Mouse (Mus musculus): ENCODE results near the gene Plekha4.

The Plekha4 gene

DNA sequence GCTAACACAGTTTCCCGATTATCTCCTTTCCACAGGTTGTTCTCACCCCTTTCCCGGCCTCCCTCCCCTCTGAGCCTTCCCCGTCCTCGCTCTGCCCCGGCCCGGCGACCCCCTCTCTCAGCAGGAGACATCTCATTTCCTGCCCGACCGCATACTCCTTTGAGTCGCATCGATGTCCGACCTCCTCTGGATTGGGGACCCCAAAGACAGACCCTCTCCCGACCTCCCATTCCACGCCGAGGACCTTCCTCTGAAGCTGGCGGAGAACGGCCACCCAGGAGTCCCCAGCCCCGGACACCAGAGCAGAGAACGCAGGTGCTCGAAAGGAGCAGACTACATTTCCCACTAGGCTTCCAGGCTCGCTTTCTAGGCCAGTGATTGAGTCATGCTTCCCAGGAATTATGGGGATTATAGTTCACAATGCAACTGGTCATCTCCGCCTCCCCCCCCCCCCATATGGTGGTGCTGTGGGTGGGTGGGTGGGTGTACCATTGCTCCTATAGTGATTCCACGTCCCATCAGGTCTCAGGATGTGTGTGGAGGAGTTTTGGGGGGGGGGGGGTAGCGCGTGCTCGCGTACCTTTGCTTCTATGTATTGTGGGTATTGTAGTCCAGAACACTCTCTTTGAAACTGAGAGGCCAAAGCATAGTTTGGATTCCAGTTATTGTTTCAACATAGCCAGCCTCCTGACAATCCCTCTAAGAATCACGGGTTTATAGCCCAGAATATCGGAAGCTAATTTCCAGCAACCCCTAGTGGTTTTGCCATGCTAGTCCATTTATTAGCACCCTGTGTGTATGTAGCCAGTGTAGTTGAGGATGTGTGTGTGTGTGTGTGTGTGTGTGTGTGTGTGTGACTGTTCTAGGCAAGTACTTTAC, 12.3 kb downstream of the Plekha4 start:
- DNase-seq (ENCODE audit: low spot score in 2 of 2), result no peak

DNA sequence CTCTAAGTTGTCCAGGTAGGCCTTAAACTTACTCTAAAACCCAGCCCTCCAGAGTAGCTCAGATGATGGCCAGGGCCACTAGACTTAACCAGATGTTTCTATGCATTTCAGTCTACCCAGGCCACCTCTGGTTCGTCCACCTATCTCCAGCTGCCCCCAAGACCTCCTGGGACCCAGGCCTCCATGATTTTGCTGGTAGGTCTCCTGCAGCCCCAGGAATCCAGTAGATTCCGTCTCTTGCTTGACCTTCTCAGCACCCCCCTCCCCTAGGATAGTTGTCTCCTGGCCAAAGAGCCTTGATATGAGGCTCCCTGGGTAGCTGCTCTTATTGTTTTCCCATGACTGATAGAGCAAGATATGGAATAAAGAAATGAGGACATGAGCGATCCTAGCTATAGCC, 13.0 kb downstream of the Plekha4 start:
- no peak for DNase-seq (ENCODE audit: low spot score in 2 of 2)

DNA sequence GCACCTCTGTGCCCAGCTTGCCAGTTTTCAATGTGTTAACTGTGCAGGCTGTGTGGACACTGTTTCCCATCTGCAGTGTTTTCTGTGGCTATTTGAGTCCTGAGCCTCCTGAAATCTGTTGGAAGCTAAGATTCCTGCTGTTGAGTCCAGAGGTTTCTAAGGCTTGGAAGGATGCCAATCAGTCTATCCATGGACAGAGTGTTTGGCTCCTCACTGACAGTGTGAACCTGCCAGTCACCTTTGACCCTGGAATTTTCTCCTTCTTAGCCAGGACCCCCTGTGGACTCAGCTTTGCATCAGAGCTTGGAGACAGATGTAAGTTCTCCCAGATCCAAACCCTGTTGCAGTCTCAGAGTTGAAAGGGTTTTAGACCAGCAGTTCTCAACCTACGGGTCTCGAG, 14.1 kb downstream of the Plekha4 start:
- DNase-seq (ENCODE audit: low spot score in 2 of 2), result no peak

DNA sequence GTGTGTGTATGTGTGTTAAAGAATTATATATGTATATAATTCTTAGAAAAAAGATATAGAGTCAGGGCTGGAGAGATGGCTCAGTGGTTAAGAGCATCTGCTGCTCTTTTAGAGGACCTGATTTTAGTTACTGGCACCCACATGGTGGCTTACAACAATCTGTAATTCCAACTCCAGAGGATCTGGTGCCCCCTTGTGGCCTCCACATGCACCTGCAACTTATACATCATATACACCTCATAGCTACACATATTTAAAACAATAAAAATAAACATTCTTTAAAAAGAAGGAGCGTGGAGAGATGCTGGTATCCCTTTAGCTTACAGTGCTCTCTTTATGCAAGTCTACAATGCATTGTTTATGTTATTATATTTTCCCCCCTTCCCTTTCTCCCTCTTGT, 18.4 kb downstream of the Plekha4 start:
- DNase-seq (ENCODE audit: low spot score in 2 of 2), result no peak

DNA sequence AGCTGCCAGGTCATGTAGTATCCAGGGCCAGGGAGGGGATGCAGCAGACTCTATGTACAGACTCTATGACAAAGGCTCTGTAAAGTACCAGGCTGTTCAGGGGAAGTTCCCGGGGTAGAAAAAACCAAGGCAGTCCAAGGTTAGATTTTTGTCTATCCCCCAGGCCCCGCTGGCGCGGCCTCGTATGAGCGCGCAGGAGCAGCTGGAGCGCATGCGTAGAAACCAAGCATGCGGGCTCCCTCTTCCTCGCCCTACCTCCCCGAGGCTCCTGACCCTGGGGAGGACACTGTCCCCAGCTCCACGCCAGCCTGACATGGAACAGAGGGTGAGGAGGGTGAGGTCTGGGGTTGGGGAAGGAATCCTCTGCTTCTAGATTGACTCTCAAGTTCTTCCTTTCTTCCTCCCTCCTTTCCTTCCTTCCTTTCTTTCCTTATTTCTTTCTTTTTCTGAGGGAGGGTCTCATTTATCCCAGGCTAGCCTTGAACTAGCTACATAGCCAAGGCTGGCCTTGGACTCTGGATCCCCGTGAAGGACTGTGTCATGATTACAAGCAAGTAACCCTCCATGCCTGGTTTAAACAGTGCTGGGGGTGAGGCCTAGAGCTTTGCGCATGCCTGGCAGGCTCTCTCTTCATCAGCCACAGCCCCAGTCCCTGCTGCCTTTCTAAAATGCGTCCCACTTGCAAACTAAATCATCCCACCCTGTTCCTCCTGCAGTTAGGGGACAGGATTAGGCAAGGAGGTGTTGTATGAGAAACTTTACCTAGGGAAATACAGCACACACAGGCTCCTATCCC, 23.7 kb downstream of the Plekha4 start:
- DNase-seq (ENCODE audit: low spot score in 2 of 2), result no peak

DNA sequence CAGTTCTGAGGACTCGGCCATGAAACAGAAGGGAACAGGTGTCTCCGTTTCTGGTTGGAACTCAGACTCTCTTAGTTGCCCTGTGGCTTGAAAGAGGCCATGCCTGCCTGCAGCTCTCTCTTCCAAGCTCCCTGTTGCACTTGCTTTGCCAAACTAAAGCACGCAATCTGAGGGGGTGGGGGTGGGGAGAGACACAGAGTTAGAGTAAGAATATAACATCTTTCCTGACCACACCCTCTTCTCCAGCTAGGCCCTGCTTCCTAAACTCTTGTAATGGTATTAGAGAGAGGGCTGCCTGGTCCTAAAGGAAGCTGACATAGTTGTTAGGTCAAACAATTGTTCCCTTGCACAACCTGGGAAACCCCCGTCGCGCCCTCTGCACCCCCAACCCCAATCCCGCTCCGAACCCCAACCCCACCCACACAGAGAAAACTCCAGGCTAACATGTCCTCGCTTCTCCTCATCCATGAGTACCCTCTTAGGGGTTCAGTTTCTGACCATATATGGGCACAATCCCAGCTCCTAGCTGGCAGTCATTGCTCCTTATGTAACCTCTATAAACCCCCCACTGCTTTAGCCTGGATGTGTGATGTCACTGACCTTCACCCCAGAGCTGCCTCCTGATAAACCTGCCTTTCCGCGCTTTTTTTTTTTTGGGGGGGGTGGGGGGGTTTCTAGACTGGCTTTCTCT, 24.8 kb downstream of the Plekha4 start:
- no peak for DNase-seq (ENCODE audit: low spot score in 2 of 2)

DNA sequence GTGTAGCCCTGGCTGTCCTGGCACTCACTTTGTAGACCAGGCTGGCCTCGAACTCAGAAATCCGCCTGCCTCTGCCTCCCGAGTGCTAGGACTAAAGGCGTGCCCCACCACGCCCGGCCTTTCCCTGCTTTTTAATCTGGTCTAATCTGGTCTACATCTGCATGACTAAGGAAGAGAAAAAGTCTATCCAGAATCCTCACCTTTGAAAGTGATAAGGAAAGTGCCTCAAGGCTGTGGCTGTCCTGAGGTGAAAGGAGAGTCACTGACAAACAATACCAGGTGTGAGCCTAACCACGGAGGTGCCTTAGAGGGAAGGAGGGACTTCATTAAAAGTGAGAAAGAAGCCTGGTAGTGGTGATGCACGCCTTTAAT, 25.4 kb downstream of the Plekha4 start:
- no peak for DNase-seq (ENCODE audit: low spot score in 2 of 2)

DNA sequence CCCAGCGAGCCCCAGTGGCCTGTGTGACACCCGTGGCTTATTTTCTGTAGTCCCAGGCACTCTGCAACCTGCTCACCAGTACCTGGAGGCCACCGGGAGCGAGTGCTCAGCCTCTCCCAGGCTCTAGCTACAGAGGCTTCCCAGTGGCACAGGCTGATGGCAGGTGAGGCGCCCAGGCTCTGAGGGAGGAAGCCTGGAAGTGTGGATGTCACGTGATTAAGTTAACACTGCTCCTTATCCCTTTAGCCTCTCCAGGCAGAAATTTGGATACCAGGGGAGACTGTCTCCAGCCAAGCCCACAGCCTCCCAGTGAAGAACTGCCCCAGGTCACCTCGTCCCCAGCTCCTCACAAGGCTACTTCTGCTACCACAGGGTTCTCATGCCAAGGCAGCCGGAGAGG, 27.4 kb downstream of the Plekha4 start:
- DNase-seq (ENCODE audit: low spot score in 2 of 2), result no peak

DNA sequence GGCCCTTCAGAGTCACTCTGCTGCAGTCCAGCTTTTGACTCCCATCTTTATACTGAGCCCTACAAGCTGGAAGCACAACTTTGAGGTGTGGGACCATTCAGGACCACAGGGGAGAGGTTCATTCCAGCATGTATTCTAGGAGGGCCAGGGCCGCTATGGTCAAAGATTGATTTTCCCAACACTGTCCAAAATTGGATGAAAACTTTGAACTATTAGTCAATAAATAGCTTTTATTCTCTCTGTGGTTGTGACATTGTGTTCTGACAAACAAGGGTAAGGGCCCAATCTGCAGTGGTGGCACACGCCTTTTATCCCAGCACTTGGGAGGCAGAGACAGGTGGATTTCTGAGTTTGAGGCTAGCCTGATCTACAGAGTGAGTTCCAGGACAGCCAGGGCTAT, 27.9 kb downstream of the Plekha4 start:
- DNase-seq (ENCODE audit: low spot score in 2 of 2), result no peak

DNA sequence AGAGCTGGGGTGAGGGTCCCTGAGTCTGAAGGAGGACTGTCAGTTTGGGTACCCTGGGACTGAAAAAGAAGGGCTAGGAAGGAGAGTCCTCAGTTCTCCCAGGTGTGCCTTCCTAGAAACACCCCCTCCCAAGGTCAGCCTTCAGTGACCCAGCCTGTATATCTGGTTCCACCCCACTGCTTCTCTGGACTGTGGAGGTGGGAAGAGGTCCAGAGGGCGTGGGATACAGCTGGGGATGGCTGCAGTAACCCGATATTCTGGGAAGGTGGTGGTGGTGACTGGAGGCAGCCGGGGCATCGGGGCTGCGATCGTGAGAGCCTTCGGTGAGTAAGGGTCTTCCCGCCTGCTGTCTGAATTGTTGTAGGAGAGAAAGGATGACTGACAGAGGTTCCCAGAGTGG, 28.6 kb downstream of the Plekha4 start, which contains the start of gene Hsd17b14:
Hsd17b14 (plus strand) TSS at position 150 of the 400 bp plus-strand sequence.
- no peak for DNase-seq (ENCODE audit: low spot score in 2 of 2)

DNA sequence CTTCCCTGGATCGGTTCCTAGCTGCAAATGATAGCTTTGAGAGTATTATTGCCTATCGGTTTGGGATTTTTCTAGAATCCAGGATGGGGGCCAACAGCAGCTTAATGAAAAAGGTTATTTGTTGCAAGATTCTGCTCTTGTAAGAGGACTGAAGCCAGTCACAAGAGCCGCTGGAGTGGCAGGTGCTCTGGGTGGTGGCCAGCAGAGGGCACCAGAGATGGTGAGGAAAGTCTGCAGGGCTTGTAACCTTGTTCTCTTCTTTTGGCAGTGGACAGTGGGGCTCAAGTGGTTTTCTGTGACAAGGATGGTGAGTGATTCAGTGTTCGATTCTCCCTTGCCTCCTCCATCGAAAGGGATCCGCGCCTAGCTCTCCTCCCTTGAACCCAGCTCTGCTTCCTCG, 29.7 kb downstream of the Plekha4 start:
- DNase-seq (ENCODE audit: low spot score in 2 of 2), result peak; percentile 70 to 82

DNA sequence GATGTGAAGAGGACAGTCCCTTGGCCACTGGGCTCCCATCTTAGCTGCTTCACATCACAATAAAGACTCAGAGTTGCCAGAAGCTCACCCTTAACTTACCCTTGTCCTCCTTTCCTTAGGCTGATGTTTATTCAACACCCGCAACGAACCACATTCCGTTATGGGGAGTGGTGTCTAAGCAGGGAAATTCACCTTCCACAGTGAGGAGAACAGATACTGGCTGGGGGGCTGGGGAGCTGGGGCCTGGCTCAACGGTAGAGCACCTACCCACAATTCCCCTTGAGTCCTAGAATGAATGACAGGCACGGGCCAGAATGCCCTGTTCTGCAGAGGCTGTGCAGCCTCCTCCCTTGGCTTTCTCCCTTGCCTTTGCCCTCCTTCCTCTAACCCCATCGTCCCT, 32.8 kb downstream of the Plekha4 start:
- DNase-seq (ENCODE audit: low spot score in 2 of 2), result peak in 1 of 2 experiments; percentile 41

DNA sequence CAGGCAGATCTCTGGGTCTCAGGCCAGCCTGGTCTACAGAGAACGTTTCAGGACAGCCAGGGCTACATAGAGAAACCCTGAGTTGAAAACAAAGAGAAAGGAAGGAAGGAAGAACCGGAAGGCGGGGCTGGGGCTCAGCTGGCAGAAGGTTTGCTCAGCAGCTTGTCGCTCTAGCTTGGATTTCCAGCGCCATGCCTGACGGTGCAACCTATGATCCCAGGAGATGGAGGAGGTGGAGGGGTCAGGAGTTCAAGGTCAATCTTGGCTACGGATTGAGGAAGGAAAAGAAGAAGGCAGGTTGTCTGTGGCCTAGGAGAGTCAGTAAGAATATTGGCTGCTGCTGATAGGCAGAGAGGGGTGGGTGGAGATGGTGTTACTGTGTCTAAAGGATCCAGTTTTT, 34.1 kb downstream of the Plekha4 start:
- no peak for DNase-seq (ENCODE audit: low spot score in 2 of 2)

DNA sequence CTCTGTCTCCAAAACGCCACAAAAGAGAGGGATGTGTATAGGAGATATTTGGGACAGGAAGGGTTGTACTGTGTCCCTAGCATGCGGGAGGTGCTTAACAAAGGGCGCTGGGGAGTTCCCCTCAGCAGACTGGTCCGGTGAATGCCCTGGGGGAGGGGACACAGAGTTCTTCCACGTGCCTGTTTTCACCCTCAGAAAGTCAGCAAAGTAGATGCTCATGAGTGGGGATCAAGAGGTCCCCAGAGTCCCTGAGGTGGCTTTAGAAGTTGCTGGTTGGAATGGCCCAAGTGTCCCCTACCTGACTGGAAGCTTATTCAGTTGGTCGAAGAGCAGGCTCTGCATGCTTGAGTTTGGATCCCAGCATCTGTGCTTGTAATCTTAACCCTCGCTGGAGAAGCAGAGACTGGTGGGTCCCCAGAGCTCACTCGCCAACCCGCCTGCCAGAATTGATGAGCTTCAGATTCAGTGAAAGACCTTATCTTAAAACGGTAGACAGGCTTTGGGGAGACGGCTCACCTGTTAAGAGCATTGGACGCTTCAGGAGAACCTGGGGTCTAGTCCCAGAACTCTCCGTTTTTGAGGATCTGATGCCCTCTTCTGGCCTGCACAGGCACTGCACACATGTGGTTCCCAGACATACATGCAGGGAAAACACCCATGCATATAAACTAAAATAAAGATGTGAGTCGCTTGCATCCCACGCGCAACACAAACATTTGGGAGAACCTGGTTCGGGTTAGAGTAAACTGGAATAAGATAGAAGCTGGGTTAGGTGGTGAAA, 34.9 kb downstream of the Plekha4 start:
- peak; percentile 66 to 84 for DNase-seq (ENCODE audit: low spot score in 2 of 2)

DNA sequence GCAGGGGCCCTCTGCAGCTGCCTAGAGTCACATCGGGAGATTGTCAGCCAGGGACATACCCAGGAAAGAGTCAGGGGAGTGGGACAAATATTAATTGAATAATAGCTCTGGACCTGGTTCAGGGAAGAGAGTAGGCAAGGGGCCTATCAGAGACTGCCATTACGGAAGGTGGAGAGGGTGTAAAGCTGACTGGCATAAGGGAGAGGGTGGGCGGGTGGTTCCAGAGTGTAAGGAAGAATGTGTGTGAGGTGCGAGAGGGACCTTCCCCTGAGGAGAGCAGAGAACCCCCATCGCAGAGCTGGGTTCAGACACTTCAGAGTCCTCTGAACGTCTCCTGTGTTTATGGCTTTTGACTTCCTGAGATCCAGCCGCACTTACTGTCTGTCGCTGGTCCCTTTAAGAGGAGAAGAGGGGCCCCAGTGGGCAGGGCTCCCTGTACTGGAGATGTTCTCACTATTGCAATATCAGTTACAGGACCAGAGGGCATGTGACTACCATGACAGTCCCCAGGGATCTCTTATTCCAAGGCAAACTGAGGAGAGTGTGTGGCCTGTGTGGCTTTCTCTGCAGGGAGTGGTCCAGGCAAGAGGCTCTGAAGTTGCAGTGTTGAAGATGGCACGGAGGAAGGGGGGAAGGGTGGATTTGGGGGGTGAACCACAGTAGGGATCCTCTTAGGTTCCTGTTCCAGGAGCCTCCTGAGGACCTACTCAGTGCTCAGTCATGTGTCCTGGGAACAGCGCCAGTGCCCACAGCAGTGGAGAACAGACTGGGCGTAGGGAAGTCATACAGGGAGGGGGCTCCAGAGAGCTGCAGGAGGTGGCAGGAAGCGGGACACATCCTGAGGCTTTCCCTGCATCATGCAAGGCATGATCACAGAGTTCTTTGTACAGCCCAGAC, 35.7 kb downstream of the Plekha4 start:
- DNase-seq (ENCODE audit: low spot score in 2 of 2), result no peak

DNA sequence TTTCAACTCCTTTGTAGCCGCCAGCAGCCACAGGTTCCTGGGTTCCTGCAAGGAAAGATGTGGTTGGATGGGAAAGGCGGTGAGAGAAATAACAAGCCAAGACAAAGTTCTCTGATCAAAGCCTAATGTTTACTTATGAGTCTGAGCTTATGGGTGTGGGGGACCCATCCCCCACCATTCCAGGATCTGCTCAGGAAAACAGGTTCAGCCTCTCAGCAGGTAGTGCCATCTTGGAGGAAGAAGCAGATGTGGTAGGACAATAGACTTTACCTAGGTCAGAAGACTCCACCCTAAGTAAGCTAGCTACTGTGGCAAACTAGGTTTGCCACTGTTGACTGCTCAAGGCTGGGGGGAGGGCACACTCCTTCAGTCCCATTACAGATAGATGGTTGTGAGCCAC, 38.7 kb downstream of the Plekha4 start:
- no peak for DNase-seq (ENCODE audit: low spot score in 2 of 2)

DNA sequence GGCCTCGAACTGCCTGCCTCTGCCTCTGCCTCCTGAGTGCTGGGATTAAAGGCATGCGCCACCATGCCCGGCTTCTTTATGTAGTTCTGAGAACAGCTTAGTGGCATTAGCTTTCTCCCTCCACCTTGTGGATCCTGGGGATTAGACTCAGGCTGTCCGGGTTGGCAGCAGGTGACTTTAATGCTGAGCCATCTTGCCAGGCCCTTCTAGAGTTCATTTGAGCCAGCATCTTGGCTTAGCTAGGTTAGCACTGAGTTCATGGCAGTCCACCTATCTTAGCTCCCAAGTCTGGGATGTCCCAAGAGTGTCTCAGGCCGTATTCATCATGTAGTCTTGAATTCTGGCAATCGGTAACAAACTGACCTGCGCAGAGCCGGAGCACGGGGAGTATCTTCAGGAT, 39.3 kb downstream of the Plekha4 start:
- no peak for DNase-seq (ENCODE audit: low spot score in 2 of 2)

DNA sequence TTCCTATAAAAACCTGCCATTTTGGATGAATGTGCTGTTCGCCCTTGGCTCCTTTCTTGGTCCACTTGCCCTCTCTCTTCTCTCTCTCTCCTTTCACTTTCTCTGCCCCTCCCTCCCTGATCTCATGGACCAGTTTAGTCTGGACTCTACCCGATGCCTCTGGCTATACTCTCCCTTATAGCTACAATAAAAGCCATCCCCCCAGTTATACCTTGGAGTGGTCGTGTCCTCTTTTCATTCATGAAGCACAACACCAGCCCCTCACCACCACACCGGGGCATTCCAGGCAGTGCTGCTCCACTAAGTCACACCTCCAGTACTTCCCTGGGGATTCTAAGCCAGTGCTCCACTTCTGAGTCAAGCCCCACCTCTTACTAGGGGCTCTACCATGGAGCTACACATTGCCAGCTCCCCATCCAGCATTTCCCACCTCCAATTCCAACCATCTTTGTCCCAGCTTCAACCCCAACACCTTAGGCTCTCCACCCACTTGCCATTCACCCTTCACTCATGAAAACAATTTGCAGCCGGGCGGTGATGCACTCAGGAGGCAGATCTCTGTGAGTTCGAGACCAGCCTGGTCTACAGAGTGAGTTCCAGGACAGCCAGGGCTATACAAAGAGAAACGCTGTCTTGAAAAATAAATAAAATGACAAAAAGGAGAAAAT, 41.1 kb downstream of the Plekha4 start:
- no peak for DNase-seq (ENCODE audit: low spot score in 2 of 2)

DNA sequence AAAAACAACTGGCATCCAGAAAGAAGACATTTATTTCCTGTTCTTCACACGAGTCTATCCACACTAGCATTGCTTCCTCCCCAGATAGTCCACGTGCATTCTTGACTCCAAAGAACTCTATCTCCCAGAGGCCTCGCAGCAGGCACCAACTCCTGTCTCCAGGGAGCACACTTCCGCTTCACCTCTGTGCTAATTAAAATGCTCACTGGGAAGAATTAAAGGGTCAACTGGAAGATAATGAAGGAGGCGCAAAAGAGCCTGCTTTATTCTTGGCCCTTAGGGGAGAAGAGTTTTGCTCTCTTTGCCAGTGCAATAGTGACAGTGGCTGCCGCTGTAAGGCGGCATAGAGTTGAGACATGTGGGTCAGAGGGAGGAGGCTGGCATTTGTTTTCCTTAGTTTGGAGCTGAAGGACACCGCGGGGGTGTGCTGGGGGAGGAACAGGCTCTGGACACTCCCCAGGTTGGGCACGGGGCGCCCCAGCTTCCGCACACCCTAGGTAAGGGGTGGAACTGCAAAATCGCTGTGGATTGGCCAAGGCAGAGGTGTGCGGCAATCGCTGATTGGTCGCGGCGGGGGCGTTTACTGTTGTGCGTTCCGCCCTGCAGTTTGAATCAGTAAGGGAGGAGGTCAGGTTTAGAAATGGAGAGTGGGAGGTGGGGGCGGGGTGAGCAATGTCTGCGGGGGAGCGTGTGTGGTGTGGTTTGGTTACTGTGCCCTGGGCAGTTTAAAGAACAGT, 41.8 kb downstream of the Plekha4 start:
- DNase-seq (ENCODE audit: low spot score in 2 of 2), result peak; percentile 86 to 92

All from urinary bladder, postnatal 4 days (tissue).